Mouse (Mus musculus) Muller cell, postnatal 12 days (primary cell): ENCODE measurements around the gene Btbd3.

Experiments used
- DNase-seq: peaks from one replicate; pipeline ENCODE4 v3.0.0-alpha.2; 2015; ENCODE audit errors: inconsistent ontology term

Btbd3 gene

DNA sequence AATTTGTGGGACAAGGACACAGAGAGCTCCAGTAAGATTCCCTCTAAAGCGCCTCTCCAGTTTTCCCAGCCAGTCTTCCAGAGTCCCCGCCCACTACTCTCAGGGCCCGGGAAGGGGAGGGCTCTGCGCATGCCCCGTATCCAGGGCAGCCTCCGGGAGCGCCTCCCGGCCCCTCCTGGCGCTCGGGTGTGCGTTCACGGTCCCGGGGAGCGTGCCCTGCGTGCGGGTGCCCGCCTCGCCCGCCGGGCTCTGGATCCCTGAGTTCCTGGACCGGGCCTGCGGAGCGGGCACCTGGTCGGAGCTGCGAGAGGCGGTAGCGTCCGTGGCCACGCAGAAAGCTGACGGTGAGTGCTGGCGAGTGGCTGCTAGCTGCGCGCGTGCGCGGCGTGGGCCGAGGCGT lies at the start of gene Btbd3:
TSS of gene Btbd3 (plus strand) at position 155 of the 400 bp plus-strand sequence.
- peak; percentile 96 for DNase-seq

- peak; percentile 12 for DNase-seq
These were observed 40.8 kb upstream of the Btbd3 start for GRCm38 (mm10) chr2:138215561-138215960.

DNA sequence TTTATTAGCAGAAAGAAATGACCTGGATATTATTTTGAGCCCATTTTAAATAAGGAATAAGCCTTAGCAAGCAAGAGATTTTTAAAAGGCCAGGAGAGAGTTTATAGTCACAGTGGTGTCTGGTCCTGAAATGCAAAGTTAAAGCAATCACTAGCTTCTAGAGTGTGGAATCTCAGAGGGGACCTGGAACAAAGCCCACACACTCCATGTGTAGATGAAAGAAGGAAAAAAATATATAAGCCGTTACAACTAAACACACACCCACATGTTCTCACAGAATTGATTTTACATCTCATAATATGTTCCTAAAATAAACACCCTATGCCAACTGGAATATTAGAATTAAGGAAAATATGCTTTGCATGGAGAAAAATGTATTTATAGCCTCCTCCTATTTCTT lies 36.1 kb upstream of the Btbd3 start:
- no peak for DNase-seq

GRCm38 (mm10) chr2:138232247-138232646 lies 24.1 kb upstream of the Btbd3 start:
- no peak for DNase-seq

GRCm38 (mm10) chr2:138236149-138236548 lies 20.2 kb upstream of the Btbd3 start:
- DNase-seq, result no peak

GRCm38 (mm10) chr2:138242452-138242851 lies 13.9 kb upstream of the Btbd3 start:
- DNase-seq, result no peak

GRCm38 (mm10) chr2:138245631-138246289 lies 10.6 kb upstream of the Btbd3 start:
- peak; percentile 51 for DNase-seq

GRCm38 (mm10) chr2:138247986-138248385 lies 8.4 kb upstream of the Btbd3 start:
- DNase-seq, result peak; percentile 43

- DNase-seq, result no peak
These were observed 596 bp downstream of the Btbd3 start for GRCm38 (mm10) chr2:138256851-138257471.

- peak; percentile 58 for DNase-seq
These were observed 1.4 kb downstream of the Btbd3 start for GRCm38 (mm10) chr2:138257692-138258315.

GRCm38 (mm10) chr2:138261140-138261539 lies 4.8 kb downstream of the Btbd3 start:
- no peak for DNase-seq

- no peak for DNase-seq
These were observed 6.5 kb downstream of the Btbd3 start for GRCm38 (mm10) chr2:138262885-138263284.

- DNase-seq, result no peak
These were observed 9.1 kb downstream of the Btbd3 start for GRCm38 (mm10) chr2:138265356-138266005.

DNA sequence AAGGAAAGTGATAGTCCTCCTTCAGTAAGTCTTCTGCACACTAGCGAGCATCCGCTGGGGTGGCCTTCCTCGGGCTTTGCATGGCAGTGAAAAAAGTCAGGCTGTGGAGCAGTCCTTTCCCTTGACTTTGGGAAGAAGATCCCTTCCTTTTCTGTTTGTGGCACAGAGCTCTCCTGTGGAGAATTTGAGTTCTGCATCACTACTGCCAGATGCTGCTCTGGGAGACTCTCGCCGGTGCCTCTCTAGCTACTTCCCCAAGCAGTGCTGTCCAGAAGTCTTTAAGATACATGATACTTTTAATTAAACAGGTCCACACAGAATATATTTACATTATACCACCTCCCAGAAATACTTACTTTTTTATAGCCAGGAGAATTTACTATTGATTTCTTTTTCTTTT lies 10.3 kb downstream of the Btbd3 start:
- DNase-seq, result no peak

DNA sequence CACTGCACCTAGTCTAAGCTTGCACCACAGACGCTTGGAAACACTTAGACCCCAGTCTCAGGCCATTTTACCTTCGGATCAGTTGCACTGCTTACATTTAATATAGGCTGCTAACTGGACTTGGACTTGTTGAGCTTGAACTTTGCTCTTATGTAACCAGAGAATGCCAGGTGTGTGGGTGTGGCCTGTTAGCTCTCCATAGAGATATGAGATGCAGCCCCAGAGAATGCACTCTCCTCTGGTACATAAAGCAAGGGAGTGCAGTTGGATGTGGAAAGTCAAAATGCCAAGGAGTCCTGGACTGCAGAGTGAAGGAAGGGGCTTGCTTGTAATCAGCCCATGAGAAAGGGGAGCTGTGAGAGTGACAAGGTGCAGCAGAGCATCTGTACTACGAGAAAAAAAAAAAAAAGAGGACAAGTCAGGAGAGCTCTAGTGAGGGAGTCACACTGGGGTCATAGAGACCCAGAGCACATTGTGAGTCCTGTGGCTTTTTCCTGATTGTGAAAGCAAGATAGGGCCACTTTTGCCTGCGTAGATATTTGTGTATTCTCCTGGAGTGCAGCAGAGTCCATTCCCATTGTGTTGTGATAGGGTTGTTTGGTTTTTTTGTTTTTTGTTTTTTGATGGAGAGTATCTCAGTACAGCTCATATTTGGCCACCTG lies 11.6 kb downstream of the Btbd3 start:
- no peak for DNase-seq

DNA sequence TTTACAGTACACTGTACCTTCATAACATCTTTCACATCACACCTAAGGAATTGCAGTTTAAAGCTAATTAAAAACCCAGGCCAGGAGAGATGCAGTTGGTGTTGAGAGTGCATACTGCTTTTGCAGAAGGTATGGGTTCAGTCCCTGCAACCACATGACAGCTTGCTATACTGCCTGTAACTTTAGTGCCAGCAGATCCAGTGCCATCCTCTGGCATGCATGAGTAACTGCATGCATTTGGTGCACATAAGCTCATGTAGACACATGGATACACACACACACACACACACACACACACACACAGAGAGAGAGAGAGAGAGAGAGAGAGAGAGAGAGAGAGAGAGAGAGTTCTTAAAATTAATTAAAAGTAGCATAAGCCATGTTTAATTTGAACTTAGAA lies 13.0 kb downstream of the Btbd3 start:
- no peak for DNase-seq

- no peak for DNase-seq
These were observed 17.2 kb downstream of the Btbd3 start for GRCm38 (mm10) chr2:138273404-138274073.

DNA sequence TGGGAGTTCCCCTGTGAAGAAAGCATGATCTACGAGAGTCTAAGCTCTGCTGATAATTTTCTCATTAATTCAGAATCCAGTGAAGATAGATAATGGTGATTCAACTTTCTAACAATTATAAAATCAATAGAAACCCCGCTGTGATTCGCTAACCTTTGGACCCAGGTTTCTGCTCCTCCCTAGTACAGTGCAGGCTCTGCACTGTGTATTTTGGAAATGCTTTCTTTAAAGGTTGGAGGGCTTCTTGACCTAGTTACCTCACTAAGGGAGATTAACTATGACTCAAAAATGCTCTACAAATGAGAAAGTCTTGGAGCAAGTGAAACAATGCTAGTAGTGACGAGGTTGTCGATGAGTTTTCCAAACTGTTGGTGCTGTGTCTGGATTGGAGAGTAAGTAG lies 17.7 kb downstream of the Btbd3 start:
- DNase-seq, result no peak

GRCm38 (mm10) chr2:138277842-138278691 lies 21.7 kb downstream of the Btbd3 start:
- peak; percentile 80 for DNase-seq

- no peak for DNase-seq
These were observed 22.7 kb downstream of the Btbd3 start for GRCm38 (mm10) chr2:138278853-138279640.
